Mouse (Mus musculus) testis, adult 2 months (tissue): ENCODE data around the gene Ddx39b.

Experiments
- CTCF ChIP-seq: fragments of 200-500 bp; IDR thresholded peaks from 2 replicates; pipeline ENCODE4 v1.5.1; 2012; ENCODE audit warnings: low read depth, mild to moderate bottlenecking, inconsistent platforms, low read length, moderate library complexity; ENCODE audit not compliant: control insufficient read depth, insufficient read depth, insufficient replicate concordance
- POLR2A ChIP-seq: fragments of 200-500 bp; IDR thresholded peaks from 2 replicates; pipeline ENCODE4 v1.6.1; 2012; ENCODE audit warnings: low read depth, mild to moderate bottlenecking, inconsistent platforms, low read length, moderate library complexity; ENCODE audit not compliant: control insufficient read depth

GRCm38 (mm10) chr17:35262664-35263522 lies 21.3 kb downstream of the Ddx39b start, which contains the start of gene H2-D1:
- no peak for TF ChIP-seq CTCF
- peak; percentile 51; the same call in 1 of the 2 replicates for TF ChIP-seq POLR2A
